Mouse (Mus musculus) cerebellum, adult (tissue): ENCODE measurements at regions not wholly inside any gene's neighbourhood (a gene's known extent, or its start where the extent isn't known, plus 50 kb on each side); places are given as distances from the start of the nearest gene placed in this dataset.

Source experiments
- ATAC-seq: cut with Nextera tagmentation; 2 replicates; pipeline ENCODE4 v1.9.2; 2017; ENCODE audit warnings: mild to moderate bottlenecking, moderate library complexity, mixed read lengths; ENCODE audit not compliant: insufficient number of reproducible peaks, low FRiP score, low TSS enrichment

- 0 out of 2 replicates have a peak, but pooled peaks have one; percentile 52 for ATAC-seq
These were observed 743.7 kb upstream of the Car10 start for GRCm38 (mm10) chr11:92354160-92354559.

- ATAC-seq, result no peak
These were observed 759.2 kb upstream of the Kif2b start for GRCm38 (mm10) chr11:92336545-92336944.

- no peak for ATAC-seq
These were observed 757.9 kb upstream of the Kif2b start for GRCm38 (mm10) chr11:92335306-92335705.

GRCm38 (mm10) chr11:92303052-92303451, 725.7 kb upstream of the Kif2b start:
- no peak for ATAC-seq
